Mouse (Mus musculus): ENCODE results near the gene Amn.
A peak's percentile ranks its signal among the peaks of the same experiment; 100 is the strongest.

Amn gene

DNA sequence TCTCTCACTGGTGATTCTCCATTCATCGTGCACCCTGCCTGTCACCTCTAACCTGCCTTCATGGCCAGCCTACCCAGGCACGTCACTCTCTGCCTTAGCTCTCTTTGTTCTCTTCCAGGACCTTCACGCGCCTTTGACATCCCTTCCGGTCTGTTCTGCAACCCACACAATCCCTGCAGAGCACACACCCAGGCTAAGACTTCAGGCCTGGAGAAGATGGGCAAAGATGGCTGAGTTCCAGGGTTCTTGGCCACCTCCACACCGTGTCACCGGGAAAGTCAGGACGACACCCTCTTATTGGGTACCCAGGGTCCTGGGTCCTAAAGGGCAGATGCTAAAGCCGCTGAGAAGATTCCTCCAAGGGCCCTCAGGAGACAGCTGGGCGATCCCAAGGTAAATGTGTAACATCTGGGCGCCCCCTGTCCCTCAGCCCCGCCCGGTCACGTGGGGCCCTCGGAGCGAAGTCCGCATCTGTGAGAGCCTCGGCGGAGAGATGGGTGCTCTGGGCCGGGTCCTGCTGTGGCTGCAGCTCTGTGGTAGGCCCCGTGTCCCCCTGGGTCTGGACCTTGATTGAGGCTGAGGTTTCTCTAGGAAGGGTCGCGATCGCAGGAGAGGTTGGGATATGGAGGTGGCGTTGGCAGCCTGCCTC lies at the start of gene Amn:
Gene Amn, plus strand, starts transcription at position 467 of the 649 bp plus-strand sequence.
- no peak for DNase-seq (ENCODE audit: low spot score in 2 of 2)

DNA sequence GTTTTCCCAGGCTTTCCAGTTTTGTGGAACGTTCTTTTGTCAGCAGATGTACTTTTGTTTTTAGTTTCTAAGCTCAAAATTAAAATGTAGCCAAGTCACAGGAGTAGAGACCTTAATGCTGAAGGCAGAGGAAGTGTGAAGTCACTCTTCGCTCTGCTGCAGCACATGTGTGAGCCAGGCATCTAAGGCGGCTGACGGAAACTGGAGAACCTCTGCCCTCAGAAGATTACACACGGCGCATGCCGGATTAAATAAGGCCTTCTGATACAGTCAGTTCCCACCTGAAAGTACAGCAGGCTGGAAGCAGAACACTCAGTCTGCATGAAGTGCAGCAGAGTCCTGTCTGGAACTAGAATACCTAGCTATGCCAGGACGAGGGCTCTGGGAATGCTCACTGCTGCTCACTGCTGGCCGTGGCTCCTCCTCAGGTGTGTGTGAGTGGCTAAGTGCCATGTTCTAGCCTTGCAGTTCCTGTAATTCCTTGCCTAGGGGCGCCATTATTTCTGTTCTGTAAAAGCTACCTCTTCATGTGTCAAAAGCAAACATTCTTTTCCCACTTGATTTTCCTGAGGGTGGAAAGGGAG lies 45.6 kb upstream of the Amn start:
- no peak for DNase-seq (ENCODE audit: low spot score in 2 of 2)

- no peak for DNase-seq (ENCODE audit: low spot score in 2 of 2)
Observed at GRCm38 (mm10) chr12:111227410-111227809, 43.5 kb upstream of the Amn start.

- DNase-seq (ENCODE audit: low spot score in 2 of 2): no peak
Observed at GRCm38 (mm10) chr12:111228488-111228887, 42.4 kb upstream of the Amn start.

GRCm38 (mm10) chr12:111230793-111231192 lies 40.1 kb upstream of the Amn start:
- DNase-seq (ENCODE audit: low spot score in 2 of 2): no peak

- DNase-seq (ENCODE audit: low spot score in 2 of 2): no peak
Observed at GRCm38 (mm10) chr12:111233798-111234197, 37.1 kb upstream of the Amn start.

GRCm38 (mm10) chr12:111234383-111234782 lies 36.5 kb upstream of the Amn start:
- no peak for DNase-seq (ENCODE audit: low spot score in 2 of 2)

DNA sequence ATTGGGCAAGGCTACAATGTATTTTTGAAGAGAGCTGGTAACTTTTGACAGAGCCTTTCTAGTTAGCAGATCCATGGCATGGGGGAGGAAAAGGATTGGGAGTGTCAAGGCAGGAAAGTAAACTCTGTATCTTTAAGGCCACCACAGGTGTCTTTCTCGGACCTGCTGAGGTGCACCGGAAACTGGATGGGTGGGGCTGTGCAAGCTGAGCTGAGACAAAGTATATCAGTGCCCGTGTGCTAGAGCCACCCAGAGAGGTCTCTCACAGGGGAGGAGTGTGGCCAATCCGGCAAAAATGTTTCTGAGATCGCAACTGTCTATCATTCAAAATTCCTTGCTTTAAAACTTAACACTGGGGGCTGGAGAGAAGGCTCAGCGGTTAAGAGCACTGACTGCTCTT lies 35.3 kb upstream of the Amn start:
- no peak for DNase-seq (ENCODE audit: low spot score in 2 of 2)

DNA sequence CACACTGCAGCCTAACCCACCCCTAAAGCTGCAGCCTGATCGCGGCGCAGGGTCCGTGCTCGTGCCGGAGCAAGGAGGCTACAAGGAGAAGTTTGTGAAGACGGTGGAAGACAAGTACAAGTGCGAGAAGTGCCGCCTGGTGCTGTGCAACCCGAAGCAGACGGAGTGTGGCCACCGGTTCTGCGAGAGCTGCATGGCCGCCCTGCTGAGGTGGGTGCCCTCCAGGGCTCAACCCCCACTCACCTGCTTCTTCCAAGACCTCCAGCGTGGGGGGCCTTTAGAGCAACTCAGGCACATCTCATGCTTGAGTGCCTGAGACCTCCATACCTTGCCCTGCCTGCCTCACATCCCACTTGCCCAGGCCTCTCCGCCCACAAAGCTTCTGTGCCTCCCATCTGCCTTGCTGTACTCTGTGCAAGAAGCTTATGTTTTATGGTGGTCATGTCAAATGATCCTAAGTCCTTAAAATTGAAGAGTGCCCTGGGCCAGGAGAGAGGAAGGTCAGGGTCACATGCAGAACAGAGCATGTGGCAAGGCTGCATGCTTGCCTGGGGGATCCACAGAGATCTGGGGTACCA lies 33.2 kb upstream of the Amn start:
- no peak for DNase-seq (ENCODE audit: low spot score in 2 of 2)

GRCm38 (mm10) chr12:111238345-111238744 lies 32.5 kb upstream of the Amn start:
- DNase-seq (ENCODE audit: low spot score in 2 of 2): no peak

DNA sequence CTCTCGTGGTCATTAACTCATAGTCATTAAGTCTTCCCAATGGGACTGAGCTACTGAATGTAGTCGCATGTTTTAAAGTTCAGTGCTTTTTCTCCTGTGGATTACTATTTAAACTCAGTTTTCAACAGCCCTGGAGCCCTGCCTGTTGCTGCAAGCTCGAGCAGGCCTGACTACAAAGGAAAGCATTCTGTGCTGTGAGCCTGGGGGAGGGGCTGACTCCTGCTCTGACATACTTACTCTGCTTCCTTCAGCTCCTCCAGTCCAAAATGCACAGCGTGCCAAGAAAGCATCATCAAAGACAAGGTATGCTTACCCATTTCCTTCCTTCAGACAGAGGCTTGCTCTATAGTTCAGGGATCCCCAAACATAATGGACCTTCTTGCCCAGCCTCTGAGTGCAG lies 32.1 kb upstream of the Amn start:
- DNase-seq (ENCODE audit: low spot score in 2 of 2): peak; percentile 71 to 74

DNA sequence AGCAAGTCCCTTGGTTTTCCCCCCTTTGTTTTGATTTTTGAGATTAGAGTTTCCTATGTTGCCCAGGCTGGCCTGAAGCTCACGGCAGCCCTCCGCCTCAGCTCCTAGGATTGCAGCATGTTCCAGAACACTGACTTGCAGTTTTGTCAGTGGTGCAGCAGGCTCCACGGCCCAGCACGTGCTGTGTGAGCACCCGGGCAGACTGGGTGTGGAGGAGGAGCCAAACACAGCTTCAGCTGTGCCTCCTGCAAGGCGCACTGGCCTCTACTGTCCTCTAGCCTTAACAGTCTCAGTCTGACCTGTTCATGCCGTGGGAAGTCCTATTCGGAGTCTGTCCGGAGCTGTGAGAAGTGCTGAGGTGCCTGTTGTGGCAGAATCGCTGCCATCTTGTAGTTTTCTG lies 31.0 kb upstream of the Amn start:
- no peak for DNase-seq (ENCODE audit: low spot score in 2 of 2)

GRCm38 (mm10) chr12:111241916-111242315 lies 29.0 kb upstream of the Amn start:
- no peak for DNase-seq (ENCODE audit: low spot score in 2 of 2)

DNA sequence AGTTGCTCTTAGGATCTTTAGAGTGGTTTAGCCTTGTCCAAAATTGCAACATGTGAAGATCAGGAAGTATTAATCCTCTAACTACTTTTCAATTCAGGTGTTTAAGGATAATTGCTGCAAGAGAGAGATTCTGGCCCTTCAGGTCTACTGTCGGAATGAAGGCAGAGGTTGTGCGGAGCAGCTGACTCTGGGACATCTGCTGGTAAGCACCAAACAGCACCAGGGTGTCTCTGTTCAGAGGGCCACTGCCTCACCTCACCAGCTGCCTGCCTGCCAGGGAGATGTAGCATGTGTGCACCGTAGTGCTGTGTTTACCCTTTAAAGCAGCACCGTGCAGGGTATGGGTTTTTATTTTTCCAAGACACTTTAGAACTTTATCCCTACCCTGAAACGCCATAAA lies 28.5 kb upstream of the Amn start:
- no peak for DNase-seq (ENCODE audit: low spot score in 2 of 2)

- no peak for DNase-seq (ENCODE audit: low spot score in 2 of 2)
Observed at GRCm38 (mm10) chr12:111243733-111244132, 27.2 kb upstream of the Amn start.

DNA sequence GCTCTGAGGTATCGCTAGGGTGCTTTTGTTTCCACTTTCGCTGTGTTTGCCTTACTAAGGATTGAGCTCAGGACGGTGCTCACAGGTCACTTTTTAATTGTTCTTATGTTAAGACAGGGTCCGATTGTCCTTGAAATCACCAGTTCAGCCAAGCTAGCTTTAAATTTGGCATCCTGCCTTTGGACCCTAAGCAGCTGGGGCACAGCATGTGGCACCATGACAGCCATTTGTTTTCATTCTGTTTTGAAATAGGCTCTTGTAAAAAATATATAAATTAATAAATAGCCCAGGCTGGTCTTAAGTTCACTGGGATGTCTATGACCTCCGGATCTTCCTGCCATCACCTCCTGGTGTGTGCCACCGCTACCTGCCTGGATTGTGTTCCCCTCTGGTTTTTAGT lies 25.8 kb upstream of the Amn start:
- no peak for DNase-seq (ENCODE audit: low spot score in 2 of 2)

DNA sequence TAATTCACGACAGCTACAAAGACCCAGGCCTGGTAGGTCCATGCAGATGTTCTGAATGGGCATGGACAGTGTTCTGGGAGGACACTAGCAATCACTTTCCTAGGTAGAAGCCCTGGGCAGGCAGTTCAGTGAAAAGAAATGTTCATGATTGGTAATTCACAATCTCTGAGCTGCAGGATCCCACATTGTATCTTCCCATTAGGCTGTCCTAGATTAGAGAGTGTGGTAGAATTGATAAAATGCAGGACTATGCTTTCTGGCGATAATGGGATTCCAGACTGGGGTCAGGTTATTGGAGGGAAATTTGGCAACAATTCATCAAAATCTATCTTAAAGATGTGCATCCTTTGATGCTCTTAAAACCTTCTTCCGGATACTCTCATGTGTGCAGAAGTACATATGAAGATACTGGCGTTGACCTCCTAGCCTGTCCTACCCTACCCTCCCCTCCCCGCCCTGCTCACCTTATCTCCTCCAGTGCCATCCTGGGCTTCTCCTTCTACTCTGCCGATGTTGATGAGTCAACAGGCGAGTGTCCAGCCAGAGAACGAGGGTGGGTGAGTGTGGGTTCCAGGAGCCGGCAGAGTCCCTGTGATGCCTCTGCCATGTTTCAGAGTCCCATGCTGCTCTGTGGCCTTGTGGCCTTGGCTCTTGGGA lies 24.0 kb upstream of the Amn start:
- DNase-seq (ENCODE audit: low spot score in 2 of 2): no peak

DNA sequence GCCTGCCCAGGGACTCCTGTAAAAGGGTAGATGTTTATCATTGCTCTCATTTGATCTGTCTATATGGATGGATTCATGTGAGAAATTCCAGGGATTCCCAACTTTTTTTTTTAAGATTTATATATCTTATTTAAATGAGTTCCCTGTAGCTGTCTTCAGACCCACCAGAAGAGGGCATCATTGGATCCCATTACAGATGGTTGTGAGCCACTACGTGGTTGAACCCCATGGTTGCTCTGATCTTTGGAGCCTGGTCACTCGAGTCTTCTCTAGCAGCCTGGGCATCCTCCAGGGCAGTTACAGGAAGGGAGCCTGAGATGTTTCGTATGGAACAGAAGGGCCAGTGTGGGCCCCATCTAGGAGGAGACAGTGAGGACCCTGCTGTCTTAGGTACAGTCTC lies 21.8 kb upstream of the Amn start:
- DNase-seq (ENCODE audit: low spot score in 2 of 2): no peak

GRCm38 (mm10) chr12:111250116-111250515 lies 20.8 kb upstream of the Amn start:
- DNase-seq (ENCODE audit: low spot score in 2 of 2): no peak

DNA sequence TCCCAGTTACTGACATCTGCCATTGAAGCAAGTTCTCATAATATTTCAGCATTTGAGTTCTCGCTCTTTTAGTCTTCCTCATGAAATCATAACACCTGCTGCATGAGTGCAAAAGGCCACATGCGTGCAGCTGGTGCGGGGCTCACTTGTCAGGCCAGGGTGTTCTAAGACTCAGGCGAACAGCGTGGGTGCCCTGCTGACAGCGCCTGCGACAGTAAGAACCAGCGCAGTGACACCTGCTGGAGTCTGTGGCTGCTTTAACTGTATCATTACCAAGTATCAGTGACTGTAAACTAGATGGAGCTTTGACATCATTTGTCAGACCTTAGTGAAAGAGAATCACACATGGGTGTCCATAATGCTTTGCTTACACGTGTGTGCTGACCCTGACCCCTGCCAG lies 19.7 kb upstream of the Amn start:
- DNase-seq (ENCODE audit: low spot score in 2 of 2): no peak

- no peak for DNase-seq (ENCODE audit: low spot score in 2 of 2)
Observed at GRCm38 (mm10) chr12:111263650-111264049, 7.2 kb upstream of the Amn start.

DNA sequence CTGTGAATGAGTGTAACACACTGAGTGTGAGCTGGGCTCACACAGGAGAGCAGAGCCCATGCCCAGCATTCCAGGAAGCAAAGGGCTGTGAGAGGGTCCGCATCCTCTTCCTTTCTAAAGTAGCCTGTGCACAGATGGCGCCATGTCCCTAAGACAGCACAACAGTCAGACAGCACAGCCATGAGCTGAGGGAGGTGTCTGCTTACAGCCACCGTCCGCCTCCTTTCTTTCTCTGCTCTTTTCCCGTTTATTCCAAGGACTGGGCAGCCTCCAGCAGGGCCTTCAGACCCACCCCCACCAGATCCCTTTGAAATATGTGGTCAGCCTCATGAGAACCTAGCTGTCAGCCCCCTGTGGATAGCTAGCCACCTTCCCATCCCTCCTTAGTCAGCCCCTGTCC lies 5.7 kb upstream of the Amn start:
- DNase-seq (ENCODE audit: low spot score in 2 of 2): no peak

DNA sequence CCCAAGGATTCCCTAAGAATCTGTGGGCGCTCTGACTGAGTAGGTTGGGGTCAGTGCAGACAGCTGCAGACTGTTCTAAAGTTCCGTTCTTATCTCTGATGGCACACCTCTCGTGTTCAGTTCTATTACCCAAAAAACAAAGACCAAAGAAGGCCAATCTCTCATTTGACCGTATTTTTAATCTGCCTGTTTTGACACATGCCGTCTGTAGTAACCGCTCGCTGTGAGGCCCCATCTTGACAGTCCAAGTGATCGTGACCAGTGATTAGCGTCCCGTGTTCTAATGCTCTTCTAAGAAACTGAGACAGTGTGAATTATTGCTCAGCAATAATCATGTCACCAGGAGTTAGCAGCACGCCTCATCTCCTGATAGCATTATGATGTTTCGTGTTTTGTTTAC lies 4.3 kb upstream of the Amn start:
- DNase-seq (ENCODE audit: low spot score in 2 of 2): no peak
